Mouse (Mus musculus): ENCODE measurements at regions not wholly inside any gene's neighbourhood (a gene's known extent, or its start where the extent isn't known, plus 50 kb on each side); places are given as distances from the start of the nearest gene placed in this dataset.
A peak's percentile ranks its signal among the peaks of the same experiment; 100 is the strongest.

DNA sequence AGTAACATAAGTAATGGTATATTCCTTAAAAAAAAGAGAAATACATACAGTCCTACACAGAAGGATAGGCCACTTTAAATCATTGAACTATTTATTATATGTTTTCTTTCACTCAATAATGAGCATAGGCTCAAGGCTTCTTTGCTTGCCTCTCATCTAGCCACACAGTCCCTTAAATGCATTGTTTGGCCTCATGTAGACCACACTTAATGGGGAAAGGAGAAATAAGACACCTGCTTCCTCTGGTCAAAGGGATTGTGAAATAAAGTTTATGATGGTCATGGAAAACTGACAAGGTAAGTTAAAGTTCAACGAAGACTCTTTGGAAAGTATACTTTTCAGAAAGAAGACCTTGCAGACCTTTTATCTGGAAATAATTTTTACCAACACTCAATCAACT is 108.4 kb upstream of the Oxgr1 start:
- DNase-seq (ENCODE audit: low spot score), result no peak
- peaks cover 9% of the 10 kb centered on the region; the same call in 1 of the 2 replicates for H3K27me3 ChIP-seq (ENCODE audit: low read depth, poor library complexity, severe bottlenecking)
- H3K9me3 ChIP-seq (replicated peaks), result no peaks in the 10 kb centered on the region
- WGBS, result 54% methylated on average over 1 of the region's 1 CpGs
- H3K36me3 ChIP-seq, result no peaks in the 10 kb centered on the region
- peaks cover 49% of the 10 kb centered on the region for H3K4me1 ChIP-seq
- H3K4me3 ChIP-seq, result no peak overlapping the region
- H3K27ac ChIP-seq, result no peak overlapping the region

DNA sequence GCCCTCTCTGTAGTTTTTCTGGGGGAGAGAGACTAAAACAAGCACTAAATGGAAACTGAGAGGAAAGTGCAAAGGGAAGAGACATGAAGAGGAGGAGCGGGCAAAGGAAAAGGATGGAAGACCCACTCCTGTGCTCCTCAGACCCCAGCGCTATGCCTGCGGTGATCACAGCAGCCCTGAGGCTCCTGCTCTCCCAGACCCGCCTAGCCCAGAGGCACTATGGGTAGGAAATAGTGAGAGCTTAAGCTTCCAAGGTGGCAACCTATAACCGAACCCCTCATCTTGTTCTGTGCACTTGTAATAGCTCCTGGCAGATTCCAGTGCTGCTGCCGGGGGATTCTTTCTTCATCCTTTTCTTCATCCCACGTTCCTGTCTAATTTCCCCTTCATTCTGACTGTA is 112.2 kb upstream of the Oxgr1 start:
- Histone ChIP-seq H3K27me3 (ENCODE audit: low read depth, poor library complexity, severe bottlenecking) (peaks cover 9% of the 10 kb centered on the region; the same call in 1 of the 2 replicates), H3K4me1 (peaks cover 48% of the 10 kb centered on the region), H3K36me3 (no peaks in the 10 kb centered on the region), H3K4me3 (0 out of 2 replicates have a peak overlapping the region, but pooled peaks have one; percentile 9), H3K27ac (peak overlapping the region; percentile 72; the same call in 1 of the 2 replicates), H3K9me3 (replicated peaks) (no peaks in the 10 kb centered on the region)
- WGBS, result 36% methylated on average over 7 of the region's 7 CpGs
- DNase-seq (ENCODE audit: low spot score), result no peak

GRCm38 (mm10) chr14:120164184-120164583 is 111.3 kb upstream of the Mbnl2 start:
- H3K4me3 ChIP-seq, result no peak overlapping the region
- H3K36me3 ChIP-seq, result no peaks in the 10 kb centered on the region
- 74% methylated on average over 2 of the region's 2 CpGs for WGBS
- no peak overlapping the region for H3K27ac ChIP-seq
- H3K4me1 ChIP-seq, result no peaks in the 10 kb centered on the region
- DNase-seq (ENCODE audit: low spot score), result no peak
- no peaks in the 10 kb centered on the region for H3K9me3 ChIP-seq (replicated peaks)
- H3K27me3 ChIP-seq (ENCODE audit: low read depth, poor library complexity, severe bottlenecking), result no peaks in the 10 kb centered on the region

- Histone ChIP-seq H3K27ac (no peak overlapping the region), H3K4me3 (no peak overlapping the region), H3K36me3 (no peaks in the 10 kb centered on the region), H3K27me3 (ENCODE audit: low read depth, poor library complexity, severe bottlenecking) (no peaks in the 10 kb centered on the region), H3K4me1 (no peaks in the 10 kb centered on the region), H3K9me3 (replicated peaks) (no peaks in the 10 kb centered on the region)
- 88% methylated on average over 10 of the region's 10 CpGs for WGBS
- no peak for DNase-seq (ENCODE audit: low spot score)
Measured at GRCm38 (mm10) chr14:120165496-120166045, 109.9 kb upstream of the Mbnl2 start.

DNA sequence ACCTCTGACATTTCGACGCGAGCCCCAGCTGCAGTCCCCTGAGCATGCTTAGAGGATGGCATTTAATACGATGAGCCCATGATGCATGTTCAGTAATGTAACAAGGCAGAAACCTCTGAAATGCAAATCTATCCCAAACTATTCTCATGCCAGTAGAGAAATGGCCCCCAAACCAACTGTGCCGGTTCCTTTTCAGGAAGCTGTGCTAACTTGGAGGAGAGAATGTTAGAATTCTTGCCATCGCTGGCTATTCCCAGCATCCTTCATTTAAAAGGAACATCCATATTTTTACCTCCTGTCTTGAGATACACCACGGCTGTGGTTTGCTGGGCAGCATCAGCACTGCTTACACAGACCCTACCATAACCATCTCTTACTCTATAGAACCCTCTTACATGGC is 104.7 kb upstream of the Mbnl2 start:
- WGBS, result 95% methylated on average over 7 of the region's 7 CpGs
- H3K4me1 ChIP-seq, result no peaks in the 10 kb centered on the region
- no peak overlapping the region for H3K27ac ChIP-seq

GRCm38 (mm10) chr14:120172058-120172457 is 103.4 kb upstream of the Mbnl2 start:
- no peaks in the 10 kb centered on the region for H3K36me3 ChIP-seq
- H3K9me3 ChIP-seq (replicated peaks), result no peaks in the 10 kb centered on the region
- H3K27ac ChIP-seq, result no peak overlapping the region
- no peak for DNase-seq (ENCODE audit: low spot score)
- no peak overlapping the region for H3K4me3 ChIP-seq
- H3K4me1 ChIP-seq, result no peaks in the 10 kb centered on the region
- H3K27me3 ChIP-seq (ENCODE audit: low read depth, poor library complexity, severe bottlenecking), result no peaks in the 10 kb centered on the region
- WGBS, result 87% methylated on average over 4 of the region's 4 CpGs

More for the DNA sequence above, 104.7 kb upstream of the Mbnl2 start:
- no peak for DNase-seq (ENCODE audit: low spot score)
- Histone ChIP-seq H3K4me3 (no peak overlapping the region), H3K36me3 (no peaks in the 10 kb centered on the region), H3K27me3 (ENCODE audit: low read depth, poor library complexity, severe bottlenecking) (no peaks in the 10 kb centered on the region), H3K9me3 (replicated peaks) (no peaks in the 10 kb centered on the region)

DNA sequence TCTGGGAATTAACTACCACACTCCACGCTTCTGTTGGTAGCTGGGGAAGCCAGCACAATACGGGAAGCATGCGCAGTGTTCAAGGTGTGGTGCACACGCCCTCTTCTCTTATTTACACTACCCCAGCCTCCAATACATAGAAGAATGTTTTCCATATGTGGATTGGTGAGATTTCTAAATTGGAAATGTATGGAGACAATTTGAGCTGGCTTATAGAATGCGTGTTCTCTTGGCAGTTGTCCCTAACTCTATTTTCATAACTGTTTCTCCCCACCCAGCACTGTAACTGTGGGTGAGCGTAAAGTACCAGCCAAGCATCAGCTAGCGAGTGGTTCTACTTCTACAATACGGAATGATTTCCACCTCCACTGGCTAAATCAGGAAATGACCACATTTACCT is 102.6 kb upstream of the Mbnl2 start:
- H3K27me3 ChIP-seq (ENCODE audit: low read depth, poor library complexity, severe bottlenecking), result no peaks in the 10 kb centered on the region
- 93% methylated on average over 8 of the region's 8 CpGs for WGBS
- H3K36me3 ChIP-seq, result no peaks in the 10 kb centered on the region
- no peak overlapping the region for H3K4me3 ChIP-seq
- no peak for DNase-seq (ENCODE audit: low spot score)
- H3K4me1 ChIP-seq, result no peaks in the 10 kb centered on the region
- H3K9me3 ChIP-seq (replicated peaks), result no peaks in the 10 kb centered on the region
- no peak overlapping the region for H3K27ac ChIP-seq

GRCm38 (mm10) chr14:120174615-120175014 is 100.9 kb upstream of the Mbnl2 start:
- H3K27ac ChIP-seq, result no peak overlapping the region
- H3K4me3 ChIP-seq, result no peak overlapping the region
- no peaks in the 10 kb centered on the region for H3K9me3 ChIP-seq (replicated peaks)
- no peaks in the 10 kb centered on the region for H3K36me3 ChIP-seq
- H3K27me3 ChIP-seq (ENCODE audit: low read depth, poor library complexity, severe bottlenecking), result no peaks in the 10 kb centered on the region
- no peak for DNase-seq (ENCODE audit: low spot score)
- H3K4me1 ChIP-seq, result no peaks in the 10 kb centered on the region
- WGBS, result 85% methylated on average over 5 of the region's 5 CpGs

DNA sequence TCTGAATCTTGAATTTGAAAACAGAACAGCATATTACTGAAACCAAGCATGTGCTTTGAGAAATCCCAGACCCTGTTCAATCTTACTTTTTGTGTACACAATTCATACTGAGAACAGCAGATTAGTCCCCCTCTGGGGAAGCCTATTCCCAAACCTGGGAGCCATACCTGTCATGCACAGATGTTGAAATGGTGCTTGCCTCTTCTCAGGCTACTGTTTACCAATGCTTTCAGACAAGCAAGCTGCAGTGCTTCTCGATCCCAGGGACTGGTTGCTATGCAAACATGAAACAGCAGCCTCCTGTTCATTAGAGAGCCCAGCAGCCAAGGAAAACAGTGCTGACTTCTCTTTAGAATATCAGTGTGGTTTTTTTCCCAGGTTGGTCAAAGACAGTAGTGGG is 80.3 kb upstream of the Mbnl2 start:
- DNase-seq (ENCODE audit: low spot score), result no peak
- Histone ChIP-seq H3K4me3 (no peak overlapping the region), H3K4me1 (no peaks in the 10 kb centered on the region), H3K36me3 (no peaks in the 10 kb centered on the region), H3K27ac (no peak overlapping the region), H3K9me3 (replicated peaks) (no peaks in the 10 kb centered on the region), H3K27me3 (ENCODE audit: low read depth, poor library complexity, severe bottlenecking) (no peaks in the 10 kb centered on the region)
- 56% methylated on average over 1 of the region's 1 CpGs for WGBS

DNA sequence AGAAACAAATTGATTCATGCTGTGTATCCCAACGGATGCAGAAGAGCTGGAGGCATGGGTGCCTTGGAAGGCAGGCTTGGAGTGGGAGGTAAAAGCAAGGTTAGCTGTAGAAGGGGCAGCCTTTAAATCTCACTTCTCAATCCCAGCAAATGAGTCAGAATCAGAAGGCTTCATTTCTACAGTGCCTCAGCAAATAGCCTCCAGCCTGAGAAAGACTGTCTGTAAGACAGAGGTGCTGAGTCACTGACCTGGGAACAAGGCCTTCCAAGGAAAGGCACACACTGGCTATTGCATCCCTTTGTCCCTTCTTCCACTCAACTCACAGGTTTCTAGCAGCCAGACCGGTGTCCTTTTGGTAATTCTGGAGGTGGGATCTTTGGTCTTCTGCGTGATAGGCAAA is 63.7 kb upstream of the Mbnl2 start:
- no peak for DNase-seq (ENCODE audit: low spot score)
- Histone ChIP-seq H3K27ac (no peak overlapping the region), H3K36me3 (no peaks in the 10 kb centered on the region), H3K9me3 (replicated peaks) (no peaks in the 10 kb centered on the region), H3K4me3 (no peak overlapping the region), H3K4me1 (no peaks in the 10 kb centered on the region), H3K27me3 (ENCODE audit: low read depth, poor library complexity, severe bottlenecking) (no peaks in the 10 kb centered on the region)
- WGBS, result 82% methylated on average over 3 of the region's 3 CpGs

GRCm38 (mm10) chr14:120212626-120213025 is 62.8 kb upstream of the Mbnl2 start:
- no peak for DNase-seq (ENCODE audit: low spot score)
- H3K9me3 ChIP-seq (replicated peaks), result no peaks in the 10 kb centered on the region
- H3K4me1 ChIP-seq, result no peaks in the 10 kb centered on the region
- H3K4me3 ChIP-seq, result no peak overlapping the region
- H3K27ac ChIP-seq, result no peak overlapping the region
- no peaks in the 10 kb centered on the region for H3K27me3 ChIP-seq (ENCODE audit: low read depth, poor library complexity, severe bottlenecking)
- 92% methylated on average over 5 of the region's 5 CpGs for WGBS
- no peaks in the 10 kb centered on the region for H3K36me3 ChIP-seq

GRCm38 (mm10) chr14:120219224-120219623 is 56.2 kb upstream of the Mbnl2 start:
- no peaks in the 10 kb centered on the region for H3K9me3 ChIP-seq (replicated peaks)
- WGBS, result 90% methylated on average over 4 of the region's 4 CpGs
- DNase-seq (ENCODE audit: low spot score), result no peak
- no peaks in the 10 kb centered on the region for H3K27me3 ChIP-seq (ENCODE audit: low read depth, poor library complexity, severe bottlenecking)
- H3K4me3 ChIP-seq, result no peak overlapping the region
- H3K36me3 ChIP-seq, result no peaks in the 10 kb centered on the region
- peaks cover 8% of the 10 kb centered on the region for H3K4me1 ChIP-seq
- H3K27ac ChIP-seq, result no peak overlapping the region

DNA sequence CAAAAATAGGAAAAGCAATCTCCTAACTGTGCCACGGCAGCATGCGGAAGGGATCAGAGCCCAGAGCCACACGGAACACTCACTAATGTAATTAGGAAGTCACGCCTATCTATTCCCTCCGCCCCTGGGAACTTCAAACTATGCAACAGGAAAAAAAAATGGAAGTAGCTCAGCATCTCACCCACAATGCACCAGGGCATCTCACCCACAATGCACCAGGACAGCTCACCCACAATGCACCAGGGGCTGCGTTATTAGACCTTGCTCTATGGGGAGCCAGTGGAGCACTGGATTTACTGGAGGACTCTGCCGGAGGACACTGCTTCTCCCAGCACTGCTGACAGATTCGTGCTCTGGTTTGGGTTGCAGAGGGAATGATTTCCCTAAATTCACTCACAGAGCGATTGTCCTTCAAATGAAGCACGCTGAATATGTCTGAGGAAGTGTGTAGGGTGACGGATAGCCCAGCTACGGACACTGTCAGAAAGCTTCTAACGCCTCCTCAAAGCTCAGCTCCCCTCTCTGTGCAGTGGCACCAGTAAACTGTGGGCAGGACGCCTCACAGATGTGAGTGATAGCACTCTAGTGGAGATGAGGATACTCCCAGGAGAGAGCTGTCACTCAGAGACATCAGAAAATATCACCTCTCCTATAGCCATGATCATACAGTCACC is 51.8 kb upstream of the Mbnl2 start:
- H3K27ac ChIP-seq, result no peak overlapping the region
- H3K4me1 ChIP-seq, result peaks cover 16% of the 10 kb centered on the region
- WGBS, result 87% methylated on average over 14 of the region's 14 CpGs
- no peak for DNase-seq (ENCODE audit: low spot score)
- no peaks in the 10 kb centered on the region for H3K36me3 ChIP-seq
- H3K27me3 ChIP-seq (ENCODE audit: low read depth, poor library complexity, severe bottlenecking), result no peaks in the 10 kb centered on the region
- H3K9me3 ChIP-seq (replicated peaks), result no peaks in the 10 kb centered on the region
- no peak overlapping the region for H3K4me3 ChIP-seq

All from limb, embryonic 10.5 days (tissue).